Mouse (Mus musculus) regulatory T cell (primary cell): ENCODE measurements around the gene Sept10.

Experiments
- in situ Hi-C: fragments of 300-600 bp; cut with MboI, MseI; formaldehyde crosslinking; loops from one replicate; pipeline ENCODE4 v1.15.1; 2025; ENCODE audit warnings: high pct_unique_total_duplicates

The Sept10 gene

DNA sequence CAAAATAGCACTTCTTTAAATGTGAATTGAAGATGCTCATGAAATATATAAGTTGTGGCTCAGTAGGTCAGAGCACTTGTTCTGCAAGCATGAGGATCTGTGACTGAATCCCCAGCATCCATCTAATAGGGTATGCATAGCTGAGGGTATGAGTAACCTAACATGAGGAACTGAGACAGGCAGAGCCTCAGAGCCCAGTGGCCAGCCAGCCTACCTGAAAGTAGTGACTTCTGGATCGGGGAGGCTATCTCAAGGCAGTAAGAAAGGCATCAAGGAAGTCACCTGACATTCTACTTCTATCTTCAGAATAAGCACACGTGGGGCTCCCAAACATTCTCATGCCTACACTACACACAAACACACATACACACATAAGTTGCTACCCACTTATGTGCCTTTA is 3.5 kb upstream of the Sept10 start:
- in situ Hi-C loops = no loop called here

DNA sequence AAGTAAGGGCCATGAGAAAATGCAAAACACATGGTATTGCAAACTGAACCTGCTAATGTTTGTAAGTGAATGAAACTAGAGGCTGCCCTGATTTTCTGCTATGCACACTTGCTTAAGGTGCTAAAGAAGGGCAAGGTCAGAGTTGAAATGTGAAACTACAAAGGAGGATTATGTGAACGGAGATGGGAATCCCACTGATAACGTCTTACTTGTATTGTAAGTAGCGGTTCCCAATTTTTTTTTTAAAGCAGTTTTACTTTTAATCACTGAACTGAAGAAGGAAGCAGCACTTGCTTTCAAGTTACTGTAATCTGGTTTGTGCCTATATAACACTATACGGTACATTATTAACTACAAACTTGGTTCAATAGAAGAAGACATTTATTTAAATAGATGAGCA is 2.2 kb upstream of the Sept10 start:
- in situ Hi-C loops = loop anchor here (5.0 kb wide), 1 partner anchor 1148 kb away; no protein-coding TSS in a partner anchor

DNA sequence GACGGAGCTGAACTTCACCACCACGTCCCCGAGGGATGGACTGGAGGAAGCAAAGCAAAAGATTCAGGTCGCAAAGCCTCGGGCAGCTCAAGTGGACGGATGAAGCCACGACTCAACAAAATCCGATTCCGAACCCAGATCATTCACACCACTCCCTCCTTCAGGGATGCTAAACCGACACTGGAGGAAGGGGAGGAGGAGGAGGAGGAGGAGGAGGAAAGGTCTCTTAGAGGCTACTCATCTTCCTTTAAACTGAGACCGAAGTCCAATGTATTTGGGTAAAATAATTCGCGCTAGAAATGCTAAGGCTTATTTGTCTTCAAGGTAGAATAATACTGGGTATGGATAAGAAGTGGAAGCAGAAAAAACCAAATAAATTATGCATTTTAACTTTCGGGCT is 1.7 kb upstream of the Sept10 start:
- in situ Hi-C loops = loop anchor here (5.0 kb wide), 1 partner anchor 1149 kb away; no protein-coding TSS in a partner anchor

DNA sequence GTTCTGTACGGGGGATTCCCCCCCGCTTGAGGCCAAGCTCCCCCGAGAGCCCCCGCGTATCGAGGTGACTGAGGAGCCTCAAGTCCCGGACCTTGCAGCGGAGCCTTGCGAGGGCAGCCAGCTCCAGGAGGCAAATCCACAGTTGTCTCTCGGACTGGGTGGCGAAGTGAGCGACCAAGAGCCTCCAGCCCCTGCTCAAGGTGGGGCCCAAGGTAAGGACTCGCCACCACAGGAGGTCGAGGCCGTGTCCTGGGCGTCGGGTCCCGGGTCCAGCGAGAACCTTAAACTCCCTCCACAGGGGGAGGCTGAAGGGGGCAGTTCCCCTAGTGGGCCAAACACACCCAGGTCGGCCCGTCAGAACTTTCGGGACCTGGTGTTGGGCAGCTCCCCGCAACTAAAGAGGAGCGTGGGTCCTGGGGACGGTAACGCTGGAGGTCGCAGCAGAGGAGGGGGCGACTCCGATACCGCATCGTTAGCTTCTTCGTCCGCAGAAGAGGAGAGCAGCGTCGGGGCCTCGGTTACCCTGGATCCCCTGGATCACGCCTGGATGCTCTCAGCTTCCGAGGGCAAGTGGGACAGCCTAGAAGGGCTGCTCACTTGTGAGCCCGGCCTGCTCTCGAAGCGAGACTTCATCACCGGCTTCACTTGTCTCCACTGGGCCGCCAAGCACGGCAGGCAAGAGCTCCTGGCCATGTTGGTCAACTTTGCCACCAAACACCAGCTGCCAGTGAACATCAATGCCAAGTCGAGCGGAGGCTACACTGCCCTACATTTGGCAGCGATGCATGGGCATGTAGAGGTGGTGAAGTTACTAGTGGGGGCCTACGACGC is 839 bp upstream of the Sept10 start:
- in situ Hi-C loops = loop anchor here (5.0 kb wide), 1 partner anchor 1150 kb away; no protein-coding TSS in a partner anchor

DNA sequence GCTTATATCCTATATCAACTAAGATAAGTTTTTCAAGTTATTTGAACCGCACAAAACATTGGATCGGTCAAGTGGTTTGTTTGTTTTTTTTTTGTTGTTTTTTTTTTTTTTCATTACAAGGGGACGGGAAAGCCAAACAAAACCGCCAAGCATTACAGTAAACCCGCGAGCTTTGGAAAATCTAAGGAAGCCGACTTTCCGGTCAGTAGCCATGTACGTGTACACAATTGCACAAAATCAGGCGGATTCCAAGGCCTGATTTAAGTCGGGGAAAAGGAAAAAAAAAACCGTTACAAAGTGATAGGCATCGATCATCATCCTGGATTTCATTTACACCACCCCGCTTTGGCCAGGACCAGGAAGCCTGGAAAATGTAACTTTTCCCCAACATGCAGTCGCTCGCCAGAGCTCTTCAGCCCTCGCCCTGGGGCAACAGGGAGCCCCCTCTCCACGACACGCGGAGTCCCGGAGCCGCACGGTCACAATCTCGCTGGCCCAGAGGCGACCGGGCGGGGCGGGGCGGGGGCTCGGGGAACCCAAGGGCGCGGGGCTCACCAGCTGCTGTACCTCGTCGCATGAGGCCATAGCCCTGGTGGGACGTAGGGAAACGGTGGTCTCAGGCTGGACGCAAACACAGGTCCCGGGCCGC is 699 bp downstream of the Sept10 start:
- in situ Hi-C loops = loop anchor here (5.0 kb wide), 1 partner anchor 1151 kb away; no protein-coding TSS in a partner anchor

DNA sequence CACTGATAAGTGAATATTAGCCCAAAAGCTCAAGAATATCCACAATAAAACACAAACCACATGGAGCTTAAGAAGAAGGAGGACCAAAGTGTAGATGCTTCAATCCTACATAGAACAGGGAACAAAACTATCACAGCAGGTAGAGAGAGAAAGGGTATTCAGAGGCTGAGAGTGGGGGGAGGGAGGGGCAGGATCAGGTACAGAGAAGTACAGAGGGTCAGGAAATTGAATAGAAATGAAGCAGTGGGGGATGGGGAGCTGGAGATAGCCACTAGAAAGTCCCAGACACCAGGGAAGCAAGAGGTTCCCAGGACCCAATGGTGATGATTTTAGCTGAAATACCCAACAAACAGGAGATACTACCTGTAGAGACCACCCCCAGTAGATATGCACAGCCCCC is 21.6 kb downstream of the Sept10 start:
- in situ Hi-C loops = no loop called here

DNA sequence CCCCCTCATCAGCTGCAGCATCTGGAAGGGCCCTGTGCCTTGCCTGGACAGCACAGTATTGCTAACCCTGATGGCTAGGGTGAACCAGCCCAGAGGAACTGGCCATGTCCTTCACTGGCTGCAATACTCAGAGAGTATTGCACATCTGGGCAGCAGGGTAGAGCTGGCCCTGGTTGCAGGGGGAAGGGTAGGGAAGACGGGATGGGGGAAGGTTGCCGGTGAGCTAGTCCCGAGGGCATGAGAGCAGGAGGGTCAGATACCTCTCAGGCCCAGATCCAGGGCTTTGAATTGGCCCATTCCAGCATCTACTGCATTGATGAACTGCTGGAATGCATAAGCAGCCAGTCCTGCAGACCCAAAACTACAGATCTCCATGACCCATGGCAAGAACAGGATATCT is 24.9 kb downstream of the Sept10 start:
- in situ Hi-C loops = no loop called here

DNA sequence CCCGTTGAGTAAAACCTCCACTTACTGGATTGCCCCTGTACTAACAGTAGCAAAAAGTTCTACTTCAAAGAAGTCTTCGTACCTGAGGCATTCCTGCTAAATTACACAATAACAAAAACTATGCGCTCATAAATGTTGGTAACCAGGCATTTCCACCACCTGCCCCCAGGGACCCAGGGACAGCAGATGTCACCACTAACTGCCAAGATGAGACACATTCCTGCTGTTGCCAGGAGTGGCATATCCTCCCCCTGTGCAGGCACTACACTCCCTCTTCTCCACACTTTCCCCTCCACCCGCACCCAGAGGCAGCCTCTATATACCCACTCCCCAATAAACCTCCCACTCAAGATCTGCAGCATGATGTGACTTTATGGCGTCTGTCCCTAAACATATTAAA is 26.8 kb downstream of the Sept10 start:
- in situ Hi-C loops = no loop called here

DNA sequence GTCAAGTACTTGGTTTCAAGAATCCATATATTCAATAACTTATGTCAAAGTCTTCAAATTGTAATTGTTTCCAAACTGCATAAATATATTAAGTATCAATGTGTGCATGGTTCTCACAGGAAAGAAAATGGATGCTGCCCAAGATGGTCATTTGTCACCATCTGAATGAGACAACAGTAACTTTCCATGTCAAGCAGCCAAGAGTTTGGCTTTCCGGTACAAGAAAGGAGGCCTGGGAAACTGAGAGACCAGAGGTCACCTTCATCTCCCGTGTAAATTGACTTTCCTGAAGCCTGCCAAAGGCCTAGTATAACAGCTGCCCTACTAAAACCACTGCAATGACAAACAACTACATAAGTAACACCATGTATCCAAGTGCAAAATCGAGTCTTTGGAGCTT is 39.3 kb downstream of the Sept10 start:
- in situ Hi-C loops = no loop called here

DNA sequence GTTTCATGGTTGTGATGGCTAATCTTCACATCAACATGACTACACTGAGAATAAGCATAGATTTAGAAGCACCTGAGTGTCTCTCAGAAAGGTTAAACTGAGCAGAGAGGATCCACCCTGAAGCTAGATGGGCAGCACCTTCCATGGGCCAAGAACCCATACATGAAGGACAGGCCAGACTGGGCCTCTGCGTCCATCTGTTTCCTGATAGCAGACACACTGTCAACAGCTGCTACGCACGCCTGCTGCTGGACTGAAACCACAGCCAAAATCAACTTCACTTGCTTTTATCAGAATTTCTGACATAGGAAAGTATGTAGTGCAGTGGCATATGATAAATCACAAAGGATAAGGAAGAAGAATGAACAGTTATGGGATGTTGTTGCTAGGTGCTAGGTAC is 42.0 kb downstream of the Sept10 start:
- in situ Hi-C loops = no loop called here

DNA sequence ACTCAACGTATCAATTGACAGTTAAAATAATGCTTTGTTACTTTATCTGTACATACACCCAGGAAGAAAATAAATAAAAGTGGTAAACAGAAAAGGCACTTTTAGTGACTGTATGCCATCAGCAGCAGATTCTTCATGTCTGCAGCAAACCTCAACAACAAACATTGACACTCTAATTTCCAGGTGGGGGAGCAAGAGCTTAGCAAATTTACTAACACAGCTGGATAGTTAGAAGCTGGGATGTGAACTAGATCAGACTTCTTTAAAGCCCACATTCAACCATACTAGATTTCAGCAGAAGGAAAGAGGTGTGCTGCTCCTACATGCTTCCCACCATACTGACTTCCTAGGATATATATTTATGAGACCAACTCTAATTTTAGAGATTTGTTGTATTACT is 49.1 kb downstream of the Sept10 start:
- in situ Hi-C loops = no loop called here

DNA sequence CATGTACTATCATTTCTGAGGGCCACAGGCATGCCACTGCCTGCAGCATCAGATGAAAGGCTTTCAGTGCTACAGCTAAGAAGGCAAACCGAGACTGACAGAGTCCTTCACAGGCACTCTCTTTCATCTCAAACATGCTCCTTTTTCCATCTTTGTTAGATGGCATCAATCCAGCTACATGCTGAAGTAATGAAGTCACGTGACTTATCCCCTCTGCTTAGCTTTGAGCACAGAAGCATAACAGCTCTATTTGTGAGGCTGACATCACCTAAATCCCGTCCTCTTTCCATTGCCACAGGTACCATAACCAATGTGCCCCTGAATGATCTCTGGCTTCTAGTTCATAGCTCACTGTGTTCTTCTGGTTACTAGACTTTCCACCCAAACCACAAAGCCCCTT is 50.6 kb downstream of the Sept10 start:
- in situ Hi-C loops = no loop called here

DNA sequence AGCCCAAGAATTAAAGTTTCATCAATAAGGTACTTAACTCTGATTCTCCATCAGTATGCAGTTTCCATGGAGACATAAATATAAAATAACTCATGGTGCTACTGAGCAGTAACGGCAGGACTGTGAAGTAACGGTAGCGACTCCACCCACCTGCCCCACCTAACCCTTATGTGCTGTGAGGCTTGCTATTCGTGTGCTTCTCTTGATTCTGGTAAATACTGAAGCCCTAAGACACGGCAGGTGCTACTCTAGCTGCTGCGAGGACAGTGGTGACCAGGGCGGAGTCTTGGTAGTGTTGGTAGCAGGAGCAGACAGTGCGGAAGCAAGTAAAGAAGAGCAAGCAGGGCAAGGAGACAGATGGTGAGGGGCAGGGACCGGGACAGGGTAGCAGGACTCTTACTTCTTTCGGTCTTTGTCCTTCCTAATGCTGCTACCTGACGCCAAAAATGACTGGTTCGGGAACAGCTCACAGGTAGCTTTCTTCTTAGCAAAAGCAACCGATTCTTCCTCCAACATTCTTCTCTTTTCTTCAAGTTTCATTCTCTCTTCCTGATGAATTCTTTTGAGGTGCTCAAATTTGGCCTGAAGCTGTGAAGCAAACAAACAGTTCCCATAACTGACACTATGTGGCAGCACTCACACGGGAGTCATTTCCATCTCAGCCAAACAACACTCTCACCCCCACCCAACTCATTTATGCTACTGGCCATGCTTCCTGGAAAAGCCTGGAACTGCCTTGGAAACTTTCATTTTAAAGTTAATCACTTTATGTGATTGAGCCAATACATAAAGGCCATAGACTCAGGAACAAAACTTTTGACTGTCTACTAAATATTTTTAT is 55.3 kb downstream of the Sept10 start:
- in situ Hi-C loops = loop anchor here (5.0 kb wide), 1 partner anchor 131 kb away; no protein-coding TSS in a partner anchor

DNA sequence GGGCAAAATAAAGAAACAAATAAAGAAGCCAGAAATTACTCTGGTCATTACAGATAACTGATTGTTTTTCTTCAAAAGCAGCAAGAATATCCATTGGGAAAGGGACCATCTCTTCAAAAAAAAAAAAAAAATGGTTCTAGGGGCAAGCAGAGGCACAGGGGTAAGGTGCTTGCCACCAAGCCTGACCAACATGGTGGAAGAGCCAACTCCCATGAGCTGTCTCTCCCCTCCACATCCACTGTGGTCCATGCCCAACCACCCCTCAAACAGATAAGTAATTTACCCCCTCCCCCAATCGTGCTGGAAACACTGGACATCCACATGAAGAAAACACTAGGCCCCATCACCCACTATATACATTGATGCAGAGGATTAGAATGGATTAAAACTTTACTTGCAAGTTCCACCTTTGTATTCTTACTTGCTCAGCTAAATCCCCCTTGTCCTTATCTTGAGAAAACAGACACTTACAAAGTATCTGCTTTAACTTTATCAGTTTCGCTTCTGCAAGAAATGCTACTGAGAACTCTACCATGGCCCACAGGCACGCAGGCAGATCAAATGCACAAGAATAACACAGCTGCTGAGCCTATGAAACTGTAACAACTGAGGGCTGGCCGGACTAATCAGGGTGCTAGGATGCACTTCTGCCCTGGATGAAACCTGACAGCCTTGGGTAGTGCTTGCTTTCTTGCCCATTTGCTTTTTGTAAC is 59.3 kb downstream of the Sept10 start:
- in situ Hi-C loops = no loop called here

DNA sequence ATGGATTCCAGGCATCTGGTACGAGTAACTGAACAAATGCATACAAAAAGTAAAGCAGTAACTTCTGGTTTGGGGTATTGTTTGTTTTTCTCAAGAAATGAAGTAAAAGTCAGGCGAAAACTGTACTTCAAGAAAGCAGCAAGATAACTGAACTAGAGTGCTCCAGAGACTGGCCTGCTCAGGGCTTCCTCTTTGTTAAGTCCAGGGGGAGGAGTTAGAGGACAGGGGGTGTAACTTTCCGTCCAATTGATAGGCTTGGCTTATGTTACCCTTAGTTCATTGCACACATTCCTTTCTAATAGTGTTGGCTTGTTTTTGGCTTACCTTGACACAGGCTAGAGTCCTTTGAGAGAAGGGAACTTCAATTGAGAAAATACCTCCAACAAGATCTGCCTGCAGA is 63.0 kb downstream of the Sept10 start:
- in situ Hi-C loops = no loop called here

DNA sequence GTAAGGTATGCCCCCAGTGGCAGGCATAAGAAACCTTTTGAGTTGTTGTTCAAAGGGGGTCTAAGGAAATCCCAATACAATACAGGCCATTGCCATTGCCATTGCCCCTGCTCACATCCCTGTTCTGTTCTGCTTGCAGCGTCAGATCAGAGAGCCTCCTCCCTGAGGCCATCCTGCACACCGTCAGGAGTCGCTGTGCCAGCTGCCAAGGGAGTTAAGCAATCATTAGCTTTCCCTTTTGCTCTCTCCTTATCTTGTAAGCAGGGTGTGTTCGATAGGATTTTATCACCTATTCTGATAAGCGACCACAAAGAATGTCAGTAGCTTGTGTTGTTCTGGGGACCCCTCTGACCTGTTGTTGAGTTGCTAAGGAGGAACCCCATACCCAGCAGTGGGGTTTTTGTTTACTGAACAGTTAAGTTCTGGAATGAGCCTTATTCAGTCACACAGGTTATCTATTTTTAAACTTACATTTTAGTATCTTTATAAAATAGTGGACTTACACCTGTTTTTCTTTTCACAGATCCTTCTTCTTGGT is 69.0 kb downstream of the Sept10 start:
- in situ Hi-C loops = no loop called here

DNA sequence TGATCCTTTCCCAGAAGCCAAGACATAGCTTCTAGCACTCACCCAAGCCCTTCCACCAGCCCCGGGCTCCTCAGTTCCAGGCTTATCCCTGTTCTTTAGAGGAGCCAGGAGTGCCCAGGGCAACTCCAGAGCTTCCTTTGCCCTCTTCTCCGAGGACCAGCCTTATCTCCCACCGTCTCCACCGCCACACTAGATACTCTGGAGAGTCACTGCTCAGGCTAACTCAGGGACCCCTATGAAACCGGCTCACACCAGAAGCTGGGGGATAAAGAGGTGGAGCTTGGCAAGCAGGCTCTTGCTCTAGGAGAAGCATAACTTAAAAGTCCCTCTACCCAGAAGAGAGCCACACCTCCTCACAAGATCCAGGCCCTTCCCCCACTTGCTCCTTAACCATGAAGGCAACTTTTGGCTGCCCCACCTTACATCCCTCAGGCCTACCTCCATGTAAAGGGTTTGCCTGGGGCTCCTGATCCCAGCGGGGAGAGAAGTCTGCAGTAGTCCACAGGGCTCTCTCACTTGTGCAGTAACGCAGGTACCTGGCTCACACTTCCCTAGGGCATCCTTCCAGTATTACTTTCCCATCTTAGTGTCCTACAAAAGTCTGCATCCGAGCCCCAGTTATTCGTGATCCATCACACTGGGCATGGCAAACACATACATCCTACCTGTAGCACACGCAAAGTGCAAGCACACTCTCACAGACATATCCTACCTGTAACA is 70.5 kb downstream of the Sept10 start:
- in situ Hi-C loops = no loop called here

DNA sequence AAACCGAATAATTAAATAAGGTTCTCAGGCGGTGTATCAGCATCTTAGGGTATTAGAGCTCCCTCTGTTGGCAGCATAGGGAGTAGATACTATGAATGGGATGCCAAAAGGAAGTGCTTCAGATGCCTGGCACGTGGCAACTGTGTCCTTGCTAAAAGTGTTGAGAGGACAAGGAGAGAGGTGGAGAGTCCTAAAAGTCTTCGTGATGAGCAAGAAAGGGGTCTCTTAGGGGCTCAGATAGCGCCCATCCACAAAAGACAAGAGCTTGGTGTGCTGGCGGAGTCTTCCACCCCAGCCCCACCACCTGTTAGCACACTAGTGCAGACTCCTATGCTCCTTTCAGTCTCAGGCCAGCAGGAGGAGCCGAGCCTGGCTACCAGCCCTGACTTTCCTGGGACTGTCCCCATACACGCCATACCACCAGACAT is 71.7 kb downstream of the Sept10 start:
- in situ Hi-C loops = no loop called here

DNA sequence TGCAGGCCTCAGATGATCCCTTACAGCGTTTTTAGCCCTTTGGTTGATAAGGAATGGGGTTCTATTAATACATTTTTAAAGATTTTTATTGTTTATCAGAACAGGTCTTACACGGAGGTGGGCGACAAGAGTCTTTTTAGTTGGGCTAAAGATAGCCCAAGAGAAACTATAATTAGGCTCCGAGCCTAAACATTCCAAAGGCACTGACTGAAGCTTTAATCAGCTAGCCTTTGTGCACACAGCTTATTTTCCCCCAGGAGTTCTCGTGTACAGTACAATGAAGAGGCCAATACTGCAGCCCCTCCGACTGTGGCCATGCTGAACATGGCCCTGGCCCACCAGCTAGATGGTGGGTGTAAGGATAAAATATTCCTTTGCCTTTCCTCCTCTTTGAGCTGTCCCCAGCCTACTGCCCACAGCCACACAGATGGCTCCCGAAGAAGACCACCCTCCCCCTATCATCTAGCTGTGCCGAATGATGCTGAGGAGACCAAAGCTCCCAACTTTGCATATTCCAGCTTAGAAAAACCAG is 88.1 kb downstream of the Sept10 start:
- in situ Hi-C loops = no loop called here

DNA sequence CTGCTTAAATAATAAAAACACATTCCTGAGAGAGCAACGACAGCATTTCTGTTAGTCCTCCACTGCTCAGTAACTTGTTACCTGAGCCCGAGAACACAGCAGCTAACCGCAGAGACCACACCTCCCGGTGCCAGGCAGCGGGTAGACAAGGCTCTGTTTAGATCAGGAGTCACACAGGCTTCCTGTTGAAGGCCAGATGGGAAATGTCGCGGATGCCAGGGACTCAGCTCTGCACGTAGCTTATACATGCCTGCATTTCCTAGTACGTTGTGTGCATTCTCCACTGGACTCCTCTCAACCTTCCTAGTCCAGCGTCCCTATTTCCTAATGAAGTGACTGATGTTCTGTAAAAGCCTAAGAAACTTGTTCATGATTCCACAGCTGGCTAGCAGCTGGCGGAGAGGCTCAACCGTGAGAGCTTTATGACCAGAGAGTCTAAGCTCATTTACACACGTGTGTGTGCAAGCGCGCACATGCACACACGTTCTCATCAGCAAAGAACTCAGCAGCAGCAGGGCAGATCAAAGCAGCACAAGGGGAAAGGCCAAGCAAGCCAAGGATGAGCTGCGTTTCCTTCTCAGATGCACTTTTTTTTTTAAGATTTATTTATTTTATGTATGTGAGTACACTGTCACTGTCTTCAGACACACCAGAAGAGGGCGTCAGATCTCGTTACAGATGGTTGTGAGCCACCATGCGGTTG is 89.6 kb downstream of the Sept10 start:
- in situ Hi-C loops = no loop called here
